Mouse (Mus musculus): ENCODE results near the gene Chchd6. TPM values are rescaled to one million over a fixed set of nuclear protein-coding genes. Genes with fewer than 3 reads are reported as not detected.

The Chchd6 gene
- total and polyA plus RNA-seq, 3 experiments = 26.3 to 39.4 (median 34.2) TPM

Other genes with a start within 250 kb of the Chchd6 start
- 100 to 1,000 TPM in 1 of 2 experiments, 10 to 100 TPM in 1; 56.1 to 127 TPM for gene Plxna1, start 233.0 kb downstream of the Chchd6 start, total RNA-seq (2021)
- gene Plxna1, start 233.0 kb downstream of the Chchd6 start, polyA plus RNA-seq (2012; rRNA removed) = 71.8 and 101 TPM in 2 replicates
- gene Txnrd3, start 48.3 kb upstream of the Chchd6 start, total RNA-seq (2021) = 10 to 100 TPM in 1 of 2 experiments, 1 to 10 TPM in 1; 9.0 to 11.4 TPM
- gene Txnrd3, start 48.3 kb upstream of the Chchd6 start, polyA plus RNA-seq (2012; rRNA removed) = 12.9 and 14.6 TPM in 2 replicates
- not detected for gene Vmn1r40, start 111.9 kb upstream of the Chchd6 start, total RNA-seq (2021)
- not detected in 2 replicates for gene Vmn1r40, start 111.9 kb upstream of the Chchd6 start, polyA plus RNA-seq (2012; rRNA removed)
- not detected for gene Vmn1r41, start 145.1 kb upstream of the Chchd6 start, total RNA-seq (2021)
- not detected in 2 replicates for gene Vmn1r41, start 145.1 kb upstream of the Chchd6 start, polyA plus RNA-seq (2012; rRNA removed)